Mouse (Mus musculus): ENCODE measurements around the gene C1ql3. TPM values are rescaled to one million over a fixed set of nuclear protein-coding genes. Genes with fewer than 3 reads are reported as not detected.
A peak's percentile ranks its signal among the peaks of the same experiment; 100 is the strongest.

C1ql3 gene
- 1.1 TPM in 2 replicates for polyA plus RNA-seq (2012; rRNA removed)

- peak within 1 kb of the TSS; percentile 47 for H3K4me3 ChIP-seq (ENCODE audit: control insufficient read depth, insufficient read depth, low read length)
- H3K27me3 ChIP-seq (ENCODE audit: control insufficient read depth, insufficient read depth, low read length), result peaks cover 2% of the 10 kb centered on the region; the same call in 1 of the 2 replicates
- WGBS, result 3% methylated on average over 19 of the region's 19 CpGs
- TF ChIP-seq POLR2A (IDR thresholded peaks at IDR 0.05; ENCODE audit: control insufficient read depth, extremely low read depth, insufficient read depth, low read length, poor library complexity), result no peak
- TF ChIP-seq CTCF (IDR thresholded peaks at IDR 0.05; ENCODE audit: borderline replicate concordance, control insufficient read depth, extremely low read depth, insufficient read depth, low read length, poor library complexity), result no peak
- H3K27ac ChIP-seq (ENCODE audit: control insufficient read depth, insufficient read depth, low read length), result no peak within 1 kb of the TSS
- peak; percentile 14 for DNase-seq
- H3K4me1 ChIP-seq (replicated peaks; ENCODE audit: control insufficient read depth, insufficient read depth, low read length), result peaks cover 18% of the 10 kb centered on the region
- no peaks in the 10 kb centered on the region for H3K36me3 ChIP-seq (ENCODE audit: control insufficient read depth, insufficient read depth, low read length)
Measured at GRCm38 (mm10) chr2:13011472-13011871, at the start of gene C1ql3. Gene C1ql3 (minus strand): TSS chr2:13011806.

GRCm38 (mm10) chr2:13060426-13061170 is 49.0 kb upstream of the C1ql3 start:
- Histone ChIP-seq H3K36me3 (ENCODE audit: control insufficient read depth, insufficient read depth, low read length) (no peaks in the 10 kb centered on the region), H3K4me1 (replicated peaks; ENCODE audit: control insufficient read depth, insufficient read depth, low read length) (no peaks in the 10 kb centered on the region), H3K4me3 (ENCODE audit: control insufficient read depth, insufficient read depth, low read length) (no peak overlapping the region), H3K27me3 (ENCODE audit: control insufficient read depth, insufficient read depth, low read length) (no peaks in the 10 kb centered on the region), H3K27ac (ENCODE audit: control insufficient read depth, insufficient read depth, low read length) (no peak overlapping the region)
- no peak for DNase-seq
- no peak for TF ChIP-seq CTCF (IDR thresholded peaks at IDR 0.05; ENCODE audit: borderline replicate concordance, control insufficient read depth, extremely low read depth, insufficient read depth, low read length, poor library complexity)
- TF ChIP-seq POLR2A (IDR thresholded peaks at IDR 0.05; ENCODE audit: control insufficient read depth, extremely low read depth, insufficient read depth, low read length, poor library complexity), result no peak
- whole genome bisulfite sequencing, result 93% methylated on average over 5 of the region's 5 CpGs

DNA sequence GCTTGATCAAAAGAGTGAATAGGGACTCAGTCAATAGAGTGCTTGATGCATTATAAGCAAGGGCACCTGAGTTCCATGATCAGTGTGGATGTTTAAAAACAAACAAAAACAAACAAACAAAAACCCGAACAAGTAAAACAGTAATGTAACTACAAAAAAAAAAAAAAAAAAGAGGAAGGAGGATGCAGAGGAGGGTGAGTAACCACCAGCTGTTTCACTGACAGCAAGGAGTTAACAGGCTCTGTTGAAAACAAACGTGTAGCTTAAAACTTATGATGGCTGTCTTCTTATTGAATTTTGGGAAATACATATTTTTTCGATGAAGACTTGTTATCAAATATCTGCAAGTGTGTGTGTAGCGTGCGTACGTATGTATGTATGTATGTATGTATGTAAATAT is 37.0 kb upstream of the C1ql3 start:
- WGBS, result 76% methylated on average over 6 of the region's 6 CpGs
- Histone ChIP-seq H3K4me1 (replicated peaks; ENCODE audit: control insufficient read depth, insufficient read depth, low read length) (no peaks in the 10 kb centered on the region), H3K27ac (ENCODE audit: control insufficient read depth, insufficient read depth, low read length) (no peak overlapping the region), H3K4me3 (ENCODE audit: control insufficient read depth, insufficient read depth, low read length) (no peak overlapping the region), H3K36me3 (ENCODE audit: control insufficient read depth, insufficient read depth, low read length) (no peaks in the 10 kb centered on the region), H3K27me3 (ENCODE audit: control insufficient read depth, insufficient read depth, low read length) (no peaks in the 10 kb centered on the region)
- TF ChIP-seq POLR2A (IDR thresholded peaks at IDR 0.05; ENCODE audit: control insufficient read depth, extremely low read depth, insufficient read depth, low read length, poor library complexity), result no peak
- TF ChIP-seq CTCF (IDR thresholded peaks at IDR 0.05; ENCODE audit: borderline replicate concordance, control insufficient read depth, extremely low read depth, insufficient read depth, low read length, poor library complexity), result no peak
- DNase-seq, result no peak

DNA sequence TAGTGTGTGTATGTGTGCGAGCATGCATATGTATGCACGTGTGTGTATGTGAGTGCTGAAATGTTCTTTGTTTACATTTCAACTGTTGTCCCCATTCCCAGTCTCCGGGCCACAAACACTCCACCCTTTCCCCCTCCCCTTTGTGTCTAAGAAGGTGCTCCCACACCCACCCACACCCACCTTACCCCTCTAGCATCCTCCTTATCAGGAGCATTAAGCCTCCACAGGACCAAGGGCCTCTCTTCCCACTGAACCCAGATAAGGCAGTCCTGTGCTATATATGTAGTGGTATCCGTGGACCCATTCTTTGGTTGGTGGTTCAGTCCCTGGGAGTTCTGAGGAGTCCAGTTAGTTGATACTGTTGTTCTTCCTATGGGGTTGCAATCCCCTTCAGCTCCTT is 32.9 kb upstream of the C1ql3 start:
- H3K27me3 ChIP-seq (ENCODE audit: control insufficient read depth, insufficient read depth, low read length), result no peaks in the 10 kb centered on the region
- WGBS, result 96% methylated on average over 4 of the region's 4 CpGs
- H3K4me1 ChIP-seq (replicated peaks; ENCODE audit: control insufficient read depth, insufficient read depth, low read length), result no peaks in the 10 kb centered on the region
- H3K36me3 ChIP-seq (ENCODE audit: control insufficient read depth, insufficient read depth, low read length), result no peaks in the 10 kb centered on the region
- DNase-seq, result no peak
- TF ChIP-seq CTCF (IDR thresholded peaks at IDR 0.05; ENCODE audit: borderline replicate concordance, control insufficient read depth, extremely low read depth, insufficient read depth, low read length, poor library complexity), result no peak
- TF ChIP-seq POLR2A (IDR thresholded peaks at IDR 0.05; ENCODE audit: control insufficient read depth, extremely low read depth, insufficient read depth, low read length, poor library complexity), result no peak
- no peak overlapping the region for H3K4me3 ChIP-seq (ENCODE audit: control insufficient read depth, insufficient read depth, low read length)
- H3K27ac ChIP-seq (ENCODE audit: control insufficient read depth, insufficient read depth, low read length), result no peak overlapping the region

- Histone ChIP-seq H3K27ac (ENCODE audit: control insufficient read depth, insufficient read depth, low read length) (no peak overlapping the region), H3K36me3 (ENCODE audit: control insufficient read depth, insufficient read depth, low read length) (no peaks in the 10 kb centered on the region), H3K4me3 (ENCODE audit: control insufficient read depth, insufficient read depth, low read length) (no peak overlapping the region), H3K27me3 (ENCODE audit: control insufficient read depth, insufficient read depth, low read length) (no peaks in the 10 kb centered on the region), H3K4me1 (replicated peaks; ENCODE audit: control insufficient read depth, insufficient read depth, low read length) (no peaks in the 10 kb centered on the region)
- WGBS, result 93% methylated on average over 4 of the region's 4 CpGs
- TF ChIP-seq POLR2A (IDR thresholded peaks at IDR 0.05; ENCODE audit: control insufficient read depth, extremely low read depth, insufficient read depth, low read length, poor library complexity), result no peak
- TF ChIP-seq CTCF (IDR thresholded peaks at IDR 0.05; ENCODE audit: borderline replicate concordance, control insufficient read depth, extremely low read depth, insufficient read depth, low read length, poor library complexity), result no peak
- no peak for DNase-seq
Measured at GRCm38 (mm10) chr2:13039785-13040184, 28.2 kb upstream of the C1ql3 start.

- WGBS, result 74% methylated on average over 3 of the region's 3 CpGs
- H3K4me3 ChIP-seq (ENCODE audit: control insufficient read depth, insufficient read depth, low read length), result no peak overlapping the region
Measured at GRCm38 (mm10) chr2:13038772-13039171, 27.2 kb upstream of the C1ql3 start.

More at GRCm38 (mm10) chr2:13038772-13039171, 27.2 kb upstream of the C1ql3 start:
- Histone ChIP-seq H3K4me1 (replicated peaks; ENCODE audit: control insufficient read depth, insufficient read depth, low read length) (no peaks in the 10 kb centered on the region), H3K36me3 (ENCODE audit: control insufficient read depth, insufficient read depth, low read length) (no peaks in the 10 kb centered on the region), H3K27me3 (ENCODE audit: control insufficient read depth, insufficient read depth, low read length) (no peaks in the 10 kb centered on the region), H3K27ac (ENCODE audit: control insufficient read depth, insufficient read depth, low read length) (no peak overlapping the region)
- DNase-seq, result no peak
- TF ChIP-seq POLR2A (IDR thresholded peaks at IDR 0.05; ENCODE audit: control insufficient read depth, extremely low read depth, insufficient read depth, low read length, poor library complexity), result no peak
- TF ChIP-seq CTCF (IDR thresholded peaks at IDR 0.05; ENCODE audit: borderline replicate concordance, control insufficient read depth, extremely low read depth, insufficient read depth, low read length, poor library complexity), result no peak
